Mouse (Mus musculus) forebrain, embryonic 16.5 days (tissue): Measurements from ENCODE around the gene Kif24. TPM values are rescaled to one million over a fixed set of nuclear protein-coding genes. Genes with fewer than 3 reads are reported as not detected.

Source experiments
- ATAC-seq: fragments of 200-750 bp; cut with Nextera tagmentation; 2 replicates; pipeline ENCODE4 v1.8.0; 2017; ENCODE audit warnings: mild to moderate bottlenecking, moderate library complexity
- H3K27ac ChIP-seq: fragments of 300-500 bp; sonication (generic); 2 replicates; pipeline ENCODE4 v1.5.1; 2014; ENCODE audit warnings: low read length, control low read depth
- H3K27me3 ChIP-seq: fragments of 300-500 bp; sonication (generic); replicated peaks from 2 replicates; pipeline ENCODE4 v1.6.1; 2014; ENCODE audit warnings: low read length; ENCODE audit not compliant: control insufficient read depth, insufficient read depth
- H3K36me3 ChIP-seq: fragments of 300-500 bp; sonication (generic); 2 replicates; pipeline ENCODE4 v1.6.1; 2014; ENCODE audit not compliant: control insufficient read depth, insufficient read depth
- H3K4me1 ChIP-seq: fragments of 300-500 bp; sonication (generic); replicated peaks from 2 replicates; pipeline ENCODE4 v1.6.1; 2014; ENCODE audit warnings: low read length; ENCODE audit not compliant: control insufficient read depth, insufficient read depth
- H3K4me2 ChIP-seq: fragments of 300-500 bp; sonication (generic); 2 replicates; pipeline ENCODE4 v1.6.1; 2014; ENCODE audit warnings: mild to moderate bottlenecking, low read length, control low read depth
- H3K4me3 ChIP-seq: fragments of 300-500 bp; sonication (generic); replicated peaks from 2 replicates; pipeline ENCODE4 v1.5.1; 2014; ENCODE audit warnings: mild to moderate bottlenecking, low read length, control low read depth
- H3K9ac ChIP-seq: fragments of 300-500 bp; sonication (generic); replicated peaks from 2 replicates; pipeline ENCODE4 v1.6.1; 2014; ENCODE audit warnings: low read depth, low read length, control low read depth
- H3K9me3 ChIP-seq: fragments of 300-500 bp; sonication (generic); 2 replicates; pipeline ENCODE4 v1.6.1; 2016; ENCODE audit warnings: low read length; ENCODE audit not compliant: control insufficient read depth
- WGBS: fragments of 180-500 bp; shearing (Covaris S2); extraction: QIAGEN DNeasy Blood & Tissue Kit; methylation state at CpG from one replicate; pipeline ENCODE4 v1.1.7; 2014; 5-methylcytosine and 5-hydroxymethylcytosine counted together
- polyA plus RNA-seq: library from polyadenylated mRNA; unstranded; fragments of >200 nt; fragmentation: Nextera tagmentation; extraction: Ambion mirVana; gene quantifications from 2 replicates; pipeline ENCODE4 v1.2.1, GENCODE M21; 2015

The Kif24 gene
- polyA plus RNA-seq = 3.7 and 4.9 TPM in 2 replicates

DNA sequence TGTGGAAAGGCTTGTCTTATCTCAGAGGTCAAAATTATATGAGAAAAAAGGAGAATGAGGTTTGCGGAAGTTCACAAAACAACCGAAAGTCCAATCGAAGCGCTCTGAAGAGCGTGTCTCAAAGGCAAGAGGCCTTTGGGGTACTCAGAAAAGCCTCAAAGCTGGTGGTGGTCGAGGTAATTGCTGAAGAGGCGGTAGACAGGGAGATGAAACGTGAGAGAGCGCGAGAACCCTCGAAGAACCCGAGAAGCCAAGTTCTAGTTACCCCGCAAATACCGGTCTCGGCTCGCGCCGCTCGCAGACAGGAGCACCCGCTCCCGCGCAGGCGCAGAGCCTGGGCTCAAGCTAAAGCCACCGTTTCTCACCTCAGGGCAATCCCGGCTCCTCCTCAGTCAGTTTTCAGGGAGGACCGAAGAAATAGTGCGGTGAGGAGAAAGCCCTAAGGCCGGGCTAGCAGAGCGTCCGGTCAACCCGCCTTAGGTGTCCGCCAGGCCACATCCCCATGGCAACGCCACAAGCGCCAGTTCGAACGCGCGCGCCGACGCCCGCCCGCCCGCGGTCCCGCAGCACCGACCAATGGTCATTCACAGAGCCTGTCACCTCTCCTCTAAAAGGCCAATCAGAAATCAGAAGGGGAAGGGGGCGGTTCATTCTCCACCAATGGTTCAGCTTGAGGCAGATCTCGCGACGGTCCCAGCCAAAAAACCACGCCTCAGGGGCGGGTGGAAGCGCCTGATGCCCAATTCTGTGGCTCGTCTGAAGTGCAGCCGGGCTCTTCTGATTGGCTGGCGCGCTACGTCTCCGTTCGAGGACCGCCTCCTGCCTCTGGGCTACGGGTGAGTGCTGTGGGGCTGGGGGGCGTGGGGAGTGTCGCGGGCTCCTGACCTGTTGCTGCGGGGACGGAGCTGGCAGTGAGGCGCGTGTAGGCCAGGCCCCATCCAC is at the start of gene Kif24, which contains the start of gene Nudt2:
Gene Kif24 (minus strand): TSS at position 543 of the 942 bp plus-strand sequence.
Gene Nudt2 (plus strand): TSS at position 807 of the 942 bp plus-strand sequence.
- H3K9me3 ChIP-seq = no peaks in the 10 kb centered on the region
- peak within 1 kb of the TSS; percentile 85 for H3K4me3 ChIP-seq
- no peaks in the 10 kb centered on the region for H3K36me3 ChIP-seq
- H3K4me2 ChIP-seq = peak within 1 kb of the TSS; percentile 86
- peaks cover 12% of the 10 kb centered on the region for H3K4me1 ChIP-seq
- H3K27me3 ChIP-seq = no peaks in the 10 kb centered on the region
- peak; percentile 98 for ATAC-seq
- H3K9ac ChIP-seq = peak within 1 kb of the TSS; percentile 76
- H3K27ac ChIP-seq = peak within 1 kb of the TSS; percentile 50; the same call in 1 of the 2 replicates
- WGBS = under 1% methylated on average over 70 of the region's 70 CpGs

DNA sequence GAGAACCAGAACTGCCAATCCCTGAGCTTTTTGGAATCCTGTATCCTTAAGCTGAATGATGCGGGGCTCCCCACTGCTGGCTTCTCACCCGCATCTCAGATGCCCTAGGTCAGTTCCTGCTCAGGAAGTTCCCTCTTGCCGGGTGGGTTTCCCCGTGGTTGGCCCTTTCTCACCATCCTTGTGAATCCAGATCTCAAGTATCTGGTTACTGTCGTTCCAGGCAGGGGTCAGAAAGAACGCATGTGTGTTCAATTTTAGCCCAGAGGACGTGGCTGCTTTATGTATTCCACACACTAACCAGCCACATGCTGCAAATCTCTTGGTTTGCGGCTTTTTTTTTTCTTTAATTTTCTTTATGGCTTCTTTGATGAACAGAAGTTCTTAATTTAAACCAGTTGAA is 49.0 kb upstream of the Kif24 start:
- Histone ChIP-seq H3K4me2 (no peak overlapping the region), H3K4me3 (no peak overlapping the region), H3K36me3 (0 out of 2 replicates have a peak, but pooled peaks cover 2% of the 10 kb centered on the region), H3K9ac (no peak overlapping the region), H3K4me1 (peaks cover 7% of the 10 kb centered on the region), H3K27me3 (0 out of 2 replicates have a peak, but pooled peaks cover under 1% of the 10 kb centered on the region), H3K27ac (no peak overlapping the region), H3K9me3 (no peaks in the 10 kb centered on the region)
- ATAC-seq = no peak
- 27% methylated on average over 8 of the region's 8 CpGs for WGBS

DNA sequence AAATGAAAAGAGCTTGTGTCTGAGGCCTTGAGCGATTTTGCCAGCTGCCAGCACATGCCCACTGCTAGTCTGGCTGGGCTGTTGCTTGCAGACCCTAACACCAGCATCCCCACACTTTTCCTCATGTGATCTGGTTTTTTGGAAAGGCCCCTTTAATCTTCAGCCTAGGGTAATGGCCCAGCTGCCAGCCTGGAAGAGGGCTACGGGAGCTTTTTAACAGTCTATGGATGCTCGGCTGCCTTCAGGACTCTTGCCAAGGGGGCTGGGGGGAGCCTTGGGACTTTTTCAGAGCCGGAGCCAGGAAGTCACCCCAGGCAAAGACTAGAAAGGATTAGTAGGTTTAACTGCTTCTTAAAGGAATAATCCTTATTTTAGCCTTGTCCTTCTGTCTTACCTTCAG is 48.6 kb upstream of the Kif24 start:
- H3K4me2 ChIP-seq = no peak overlapping the region
- H3K4me3 ChIP-seq = no peak overlapping the region
- 14% methylated on average over 4 of the region's 4 CpGs for WGBS
- peak; percentile 49 for ATAC-seq
- no peaks in the 10 kb centered on the region for H3K36me3 ChIP-seq
- H3K27me3 ChIP-seq = 0 out of 2 replicates have a peak, but pooled peaks cover 2% of the 10 kb centered on the region
- H3K4me1 ChIP-seq = peaks cover 7% of the 10 kb centered on the region
- H3K27ac ChIP-seq = no peak overlapping the region
- H3K9ac ChIP-seq = no peak overlapping the region
- no peaks in the 10 kb centered on the region for H3K9me3 ChIP-seq

DNA sequence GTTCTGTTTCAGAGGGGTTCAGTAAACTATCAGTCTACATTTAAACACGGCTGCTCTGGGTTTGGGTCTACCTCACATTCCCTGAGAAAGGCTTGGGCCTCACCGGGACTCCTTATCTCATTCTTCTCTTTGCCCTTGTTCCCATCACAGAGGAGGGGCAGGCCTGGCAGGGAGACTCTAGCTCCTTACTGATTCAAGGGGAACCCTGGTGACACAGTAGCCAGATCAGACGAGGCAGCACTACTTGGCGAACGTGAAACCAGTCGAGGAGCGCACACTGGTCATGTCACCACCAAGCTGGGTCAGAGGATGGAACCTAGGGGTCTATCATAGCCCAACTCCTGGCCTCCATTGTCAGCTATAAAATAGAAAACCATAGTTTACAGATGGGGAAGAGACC is 43.3 kb upstream of the Kif24 start:
- H3K27ac ChIP-seq = no peak overlapping the region
- no peak overlapping the region for H3K9ac ChIP-seq
- H3K9me3 ChIP-seq = no peaks in the 10 kb centered on the region
- no peaks in the 10 kb centered on the region for H3K36me3 ChIP-seq
- peaks cover 19% of the 10 kb centered on the region for H3K4me1 ChIP-seq
- WGBS = 50% methylated on average over 7 of the region's 7 CpGs
- no peak for ATAC-seq
- H3K4me3 ChIP-seq = no peak overlapping the region
- 0 out of 2 replicates have a peak, but pooled peaks cover 2% of the 10 kb centered on the region for H3K27me3 ChIP-seq
- H3K4me2 ChIP-seq = peak overlapping the region; percentile 91

DNA sequence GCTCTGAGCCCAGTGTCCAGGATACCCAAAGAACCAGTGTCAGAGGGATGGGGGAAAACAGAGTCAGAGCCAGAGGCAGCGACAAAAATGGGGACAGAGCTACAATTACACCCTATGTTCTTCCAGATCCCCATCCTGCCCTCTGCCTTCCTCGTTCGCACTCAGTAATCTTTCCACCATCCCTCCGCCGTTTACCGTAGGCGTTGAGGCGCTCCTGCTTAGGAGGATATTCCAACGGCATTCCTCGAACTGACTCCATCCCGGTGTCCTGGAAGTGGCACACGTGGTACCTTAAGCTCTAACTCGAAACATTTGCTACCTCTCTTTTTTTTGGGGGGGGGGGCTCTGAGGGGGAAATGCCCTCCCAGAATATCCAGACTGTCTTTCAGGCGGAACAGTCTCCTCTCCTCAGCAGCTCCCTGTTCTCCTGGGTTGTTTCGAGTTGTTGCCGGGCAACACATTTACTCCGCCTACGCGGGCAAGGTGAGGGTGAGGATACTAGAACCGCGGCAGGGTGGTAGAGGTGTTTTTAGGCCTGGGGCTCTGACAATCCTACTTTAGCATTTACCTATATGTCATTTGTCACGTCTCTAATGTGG is 42.7 kb upstream of the Kif24 start:
- Histone ChIP-seq H3K4me3 (peak overlapping the region; percentile 62), H3K4me2 (peak overlapping the region; percentile 91), H3K27me3 (0 out of 2 replicates have a peak, but pooled peaks cover 2% of the 10 kb centered on the region), H3K9me3 (no peaks in the 10 kb centered on the region), H3K9ac (peak overlapping the region; percentile 83), H3K4me1 (peaks cover 24% of the 10 kb centered on the region), H3K27ac (peak overlapping the region; percentile 68), H3K36me3 (no peaks in the 10 kb centered on the region)
- 2% methylated on average over 22 of the region's 22 CpGs for WGBS
- peak; percentile 29 for ATAC-seq

DNA sequence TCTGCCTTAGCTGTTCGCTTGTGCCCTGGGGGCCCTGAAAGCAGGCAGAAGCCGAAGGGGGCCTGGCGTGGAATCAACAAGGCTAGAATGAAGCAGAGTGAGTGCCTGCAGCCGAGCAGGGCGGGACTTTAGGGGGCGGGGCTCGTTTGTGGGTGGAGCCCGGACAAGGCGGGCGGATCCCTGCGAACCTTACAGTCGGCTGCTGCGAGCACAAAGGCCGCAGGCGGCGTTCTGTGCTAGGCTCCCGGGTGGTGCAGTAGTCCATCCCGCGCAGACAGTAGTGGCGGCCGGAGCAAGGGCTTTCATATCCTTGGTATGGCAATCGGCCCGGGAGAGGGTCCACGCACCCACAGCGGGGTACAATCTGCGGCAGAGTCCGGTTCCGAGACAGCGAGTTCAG is 42.2 kb upstream of the Kif24 start:
- Histone ChIP-seq H3K4me1 (peaks cover 28% of the 10 kb centered on the region), H3K27ac (peak overlapping the region; percentile 68), H3K27me3 (0 out of 2 replicates have a peak, but pooled peaks cover 2% of the 10 kb centered on the region), H3K9me3 (no peaks in the 10 kb centered on the region), H3K36me3 (no peaks in the 10 kb centered on the region), H3K4me3 (peak overlapping the region; percentile 62), H3K4me2 (peak overlapping the region; percentile 91), H3K9ac (peak overlapping the region; percentile 83)
- peak; percentile 82 for ATAC-seq
- under 1% methylated on average over 29 of the region's 29 CpGs for WGBS

DNA sequence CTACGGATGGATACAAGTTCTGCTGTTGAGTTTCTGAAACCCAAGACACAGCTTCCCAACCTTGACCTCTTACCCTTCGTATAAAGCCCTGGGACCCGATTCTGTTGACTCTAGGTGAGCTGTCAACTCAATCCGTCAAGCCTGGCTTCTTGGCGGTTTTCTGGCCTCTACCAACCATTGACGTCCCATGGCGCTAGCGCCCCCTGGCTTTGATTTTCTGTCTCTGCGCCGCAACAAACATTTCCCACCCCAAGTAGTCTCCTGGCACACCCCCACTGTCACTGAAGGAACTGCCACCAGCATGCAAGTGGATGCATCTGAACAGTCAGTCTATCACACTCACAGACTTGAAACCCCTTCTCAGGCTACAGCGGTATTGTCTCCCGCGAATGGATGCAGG is 41.5 kb upstream of the Kif24 start:
- H3K9ac ChIP-seq = no peak overlapping the region
- 13% methylated on average over 13 of the region's 13 CpGs for WGBS
- no peaks in the 10 kb centered on the region for H3K36me3 ChIP-seq
- H3K4me1 ChIP-seq = peaks cover 28% of the 10 kb centered on the region
- H3K4me3 ChIP-seq = no peak overlapping the region; the same call in 1 of the 2 replicates
- no peak overlapping the region; the same call in 1 of the 2 replicates for H3K27ac ChIP-seq
- no peak for ATAC-seq
- no peaks in the 10 kb centered on the region for H3K9me3 ChIP-seq
- peaks cover 8% of the 10 kb centered on the region; the same call in 1 of the 2 replicates for H3K27me3 ChIP-seq
- H3K4me2 ChIP-seq = peak overlapping the region; percentile 91; the same call in 1 of the 2 replicates

DNA sequence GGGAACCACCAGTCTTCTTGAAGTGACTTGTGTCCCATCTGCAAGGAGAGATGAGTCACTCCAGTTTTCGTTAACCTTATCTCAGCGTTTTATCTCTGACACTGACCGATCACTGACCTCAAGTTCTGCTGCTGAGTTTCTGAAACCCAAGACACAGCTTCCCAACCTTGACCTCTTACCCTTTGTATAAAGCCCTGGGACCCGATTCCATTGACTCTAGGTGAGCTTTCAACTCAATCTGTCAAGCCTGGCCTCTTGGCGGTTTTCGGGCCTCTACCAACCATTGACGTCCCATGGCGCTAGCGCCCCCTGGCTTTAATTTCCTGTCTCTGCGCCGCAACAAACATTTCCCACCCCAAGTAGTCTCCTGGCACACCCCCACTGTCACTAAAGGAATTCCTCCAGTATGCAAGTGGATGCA is 40.5 kb upstream of the Kif24 start:
- peaks cover 16% of the 10 kb centered on the region for H3K27me3 ChIP-seq
- no peaks in the 10 kb centered on the region for H3K36me3 ChIP-seq
- no peak overlapping the region for H3K9ac ChIP-seq
- H3K4me2 ChIP-seq = no peak overlapping the region
- H3K4me3 ChIP-seq = no peak overlapping the region
- 53% methylated on average over 11 of the region's 11 CpGs for WGBS
- H3K27ac ChIP-seq = no peak overlapping the region
- ATAC-seq = no peak
- H3K4me1 ChIP-seq = peaks cover 28% of the 10 kb centered on the region
- H3K9me3 ChIP-seq = no peaks in the 10 kb centered on the region

DNA sequence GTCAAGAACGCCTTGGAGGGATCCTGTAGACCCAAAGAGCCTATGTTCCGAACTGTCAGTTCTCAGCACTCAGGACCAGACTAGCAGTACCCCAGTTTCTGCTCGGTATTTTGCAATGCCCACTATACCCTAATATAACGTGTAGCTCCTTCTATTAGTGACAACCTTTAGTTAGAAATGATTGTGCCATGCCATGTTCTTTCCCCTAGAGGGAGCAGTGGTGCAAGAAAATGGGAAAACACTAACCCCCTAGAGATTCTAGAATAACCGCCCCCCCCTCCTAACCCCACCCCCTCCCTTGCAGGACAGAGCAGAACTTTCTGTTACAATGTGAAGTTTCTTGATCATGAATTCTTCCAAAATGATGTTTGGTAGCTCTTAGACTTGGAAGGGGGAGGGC is 39.6 kb upstream of the Kif24 start:
- WGBS = 74% methylated on average over 5 of the region's 5 CpGs
- Histone ChIP-seq H3K9me3 (no peaks in the 10 kb centered on the region), H3K36me3 (no peaks in the 10 kb centered on the region), H3K4me1 (peaks cover 28% of the 10 kb centered on the region), H3K9ac (no peak overlapping the region), H3K27ac (no peak overlapping the region), H3K4me3 (no peak overlapping the region), H3K27me3 (peaks cover 24% of the 10 kb centered on the region), H3K4me2 (no peak overlapping the region)
- no peak for ATAC-seq
